19 mouse cellular contexts compared by ENCODE assay signal in the genomic region with DNA sequence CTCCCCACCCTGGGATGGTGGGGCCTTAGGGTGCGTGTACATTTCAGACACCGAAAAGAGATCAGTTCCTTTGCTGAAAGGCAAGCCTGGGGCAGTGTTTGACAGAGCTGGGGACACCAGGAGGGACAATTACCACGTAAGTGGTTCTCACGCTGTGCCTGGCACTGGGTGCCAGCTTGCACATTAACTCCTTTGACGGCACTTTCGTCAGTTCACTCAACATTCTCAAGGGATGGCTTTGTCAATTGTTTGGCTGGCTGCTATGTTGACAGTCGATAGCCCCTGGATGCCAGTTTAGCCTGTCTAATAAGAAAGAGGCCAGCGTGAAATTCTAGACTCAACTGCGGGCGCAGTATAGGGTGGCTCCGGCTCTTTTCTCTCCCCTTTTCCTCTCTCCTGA.
DNase-seq lines count a peak whose midpoint lies in the region; ATAC-seq and TF ChIP-seq lines count a peak whose summit lies in the region.
"Had no signal": no experiment of that assay in that cellular context is flagged by ENCODE, and none has a peak within 500 bp of the region (broad histone marks: within the 10 kb centered on the region; RNA-seq: fewer than 3 reads in every experiment).

No protein-coding gene starts in this region.

- DNase-seq in midbrain, embryonic 11.5 days (ENCODE audit: low spot score, missing footprints), result no peak
- no peak for DNase-seq in adrenal gland, adult 2 months
- DNase-seq: adrenal gland, adult 8-10 months; cerebellum, adult 2 months; gastrocnemius, postnatal 10 days; heart, adult 18-20 months; kidney, adult 2 months; left cerebral cortex, postnatal 4 days; lung, adult 2 months; lung, postnatal 4 days had no signal

- TF ChIP-seq POLR2A in embryonic fibroblast, embryonic 13.5 days (IDR thresholded peaks at IDR 0.05; ENCODE audit: low read depth, low read length), result no peak

- H3K9me3 ChIP-seq in forebrain, embryonic 15.5 days, result no peaks in the 10 kb centered on the region
- H3K9me3 ChIP-seq in forebrain, embryonic 13.5 days (replicated peaks), result no peaks in the 10 kb centered on the region
- no peaks in the 10 kb centered on the region for H3K9me3 ChIP-seq in midbrain, embryonic 13.5 days
- no peaks in the 10 kb centered on the region for H3K9me3 ChIP-seq in midbrain, embryonic 11.5 days (ENCODE audit: control insufficient read depth, low read length)
- H3K9me3 ChIP-seq: embryonic facial prominence, embryonic 12.5 days; midbrain, embryonic 12.5 days had no signal

- ATAC-seq in forebrain, embryonic 15.5 days (replicated peaks), result 0 out of 2 replicates have a peak, but pooled peaks have one; percentile 19
- no peak for ATAC-seq in forebrain, embryonic 13.5 days
- 0 out of 2 replicates have a peak, but pooled peaks have one; percentile 30 for ATAC-seq in midbrain, embryonic 13.5 days
- no peak for ATAC-seq in midbrain, embryonic 11.5 days (ENCODE audit: low FRiP score)
- 0 out of 2 replicates have a peak, but pooled peaks have one; percentile 7 for ATAC-seq in megakaryocyte, adult 5-6 weeks (ENCODE audit: poor library complexity, severe bottlenecking)

- H3K27ac ChIP-seq in forebrain, embryonic 15.5 days (replicated peaks), result no peak overlapping the region
- no peak overlapping the region for H3K27ac ChIP-seq in forebrain, embryonic 13.5 days
- no peak overlapping the region for H3K27ac ChIP-seq in midbrain, embryonic 13.5 days
- no peak overlapping the region for H3K27ac ChIP-seq in midbrain, embryonic 11.5 days (ENCODE audit: low read depth, low read length)
- 0 out of 2 replicates have a peak overlapping the region, but pooled peaks have one; percentile 7 for H3K27ac ChIP-seq in embryonic fibroblast, embryonic 13.5 days (ENCODE audit: insufficient read depth, low read length)
- H3K27ac ChIP-seq: embryonic facial prominence, embryonic 12.5 days; midbrain, embryonic 12.5 days had no signal

- H3K4me1 ChIP-seq in forebrain, embryonic 15.5 days, result peaks cover 8% of the 10 kb centered on the region; the same call in 1 of the 2 replicates
- H3K4me1 ChIP-seq in forebrain, embryonic 13.5 days, result peaks cover 5% of the 10 kb centered on the region
- no peaks in the 10 kb centered on the region for H3K4me1 ChIP-seq in midbrain, embryonic 13.5 days (replicated peaks)
- no peaks in the 10 kb centered on the region for H3K4me1 ChIP-seq in midbrain, embryonic 11.5 days (ENCODE audit: control insufficient read depth, insufficient read depth, low read length)
- no peaks in the 10 kb centered on the region; the same call in 1 of the 2 replicates for H3K4me1 ChIP-seq in embryonic fibroblast, embryonic 13.5 days (ENCODE audit: control insufficient read depth, insufficient read depth, low read length)
- H3K4me1 ChIP-seq: midbrain, embryonic 12.5 days had no signal

- no peak for TF ChIP-seq CTCF in embryonic fibroblast, embryonic 13.5 days (IDR thresholded peaks at IDR 0.05; ENCODE audit: borderline replicate concordance, insufficient read depth, low read length)

- 38% methylated on average over 11 of the region's 11 CpGs for WGBS in forebrain, embryonic 15.5 days
- WGBS in forebrain, embryonic 13.5 days, result 62% methylated on average over 11 of the region's 11 CpGs
- 78% methylated on average over 11 of the region's 11 CpGs for WGBS in midbrain, embryonic 13.5 days
- WGBS in midbrain, embryonic 11.5 days, result 89% methylated on average over 11 of the region's 11 CpGs

- H3K9ac ChIP-seq in forebrain, embryonic 15.5 days (replicated peaks), result no peak overlapping the region
- H3K9ac ChIP-seq in forebrain, embryonic 13.5 days, result no peak overlapping the region
- no peak overlapping the region for H3K9ac ChIP-seq in midbrain, embryonic 13.5 days (replicated peaks)
- no peak overlapping the region for H3K9ac ChIP-seq in midbrain, embryonic 11.5 days (ENCODE audit: low read length)
- H3K9ac ChIP-seq: embryonic facial prominence, embryonic 12.5 days; midbrain, embryonic 12.5 days had no signal

- H3K27me3 ChIP-seq in forebrain, embryonic 15.5 days, result no peaks in the 10 kb centered on the region
- H3K27me3 ChIP-seq in forebrain, embryonic 13.5 days, result peaks cover 12% of the 10 kb centered on the region; the same call in 1 of the 2 replicates
- H3K27me3 ChIP-seq in midbrain, embryonic 13.5 days, result no peaks in the 10 kb centered on the region
- H3K27me3 ChIP-seq in midbrain, embryonic 11.5 days (ENCODE audit: control insufficient read depth, insufficient read depth, low read length), result no peaks in the 10 kb centered on the region
- H3K27me3 ChIP-seq: CH12.LX; embryonic facial prominence, embryonic 12.5 days; midbrain, embryonic 12.5 days had no signal

- H3K4me2 ChIP-seq in forebrain, embryonic 15.5 days (replicated peaks), result no peak overlapping the region
- H3K4me2 ChIP-seq in forebrain, embryonic 13.5 days, result no peak overlapping the region
- no peak overlapping the region for H3K4me2 ChIP-seq in midbrain, embryonic 13.5 days (replicated peaks)
- no peak overlapping the region for H3K4me2 ChIP-seq in midbrain, embryonic 11.5 days
- H3K4me2 ChIP-seq: embryonic facial prominence, embryonic 12.5 days; midbrain, embryonic 12.5 days had no signal

- H3K4me3 ChIP-seq in forebrain, embryonic 15.5 days, result no peak overlapping the region
- no peak overlapping the region for H3K4me3 ChIP-seq in forebrain, embryonic 13.5 days
- no peak overlapping the region for H3K4me3 ChIP-seq in midbrain, embryonic 13.5 days (replicated peaks)
- no peak overlapping the region for H3K4me3 ChIP-seq in midbrain, embryonic 11.5 days (ENCODE audit: low read depth, low read length)
- no peak overlapping the region for H3K4me3 ChIP-seq in embryonic fibroblast, embryonic 13.5 days (ENCODE audit: insufficient read depth, low read length)
- H3K4me3 ChIP-seq: embryonic facial prominence, embryonic 12.5 days; midbrain, embryonic 12.5 days; myocyte had no signal

- no peaks in the 10 kb centered on the region for H3K36me3 ChIP-seq in forebrain, embryonic 15.5 days
- H3K36me3 ChIP-seq in forebrain, embryonic 13.5 days (ENCODE audit: poor library complexity, severe bottlenecking), result no peaks in the 10 kb centered on the region
- no peaks in the 10 kb centered on the region for H3K36me3 ChIP-seq in midbrain, embryonic 13.5 days
- H3K36me3 ChIP-seq in midbrain, embryonic 11.5 days (ENCODE audit: control insufficient read depth, insufficient read depth, low read length), result no peaks in the 10 kb centered on the region
- H3K36me3 ChIP-seq: embryonic facial prominence, embryonic 12.5 days; midbrain, embryonic 12.5 days had no signal

Comparison
In these comparisons a context has a peak if more than half of its experiments do, and no peak if none do; other contexts are left out.
1. ATAC-seq: peak in forebrain, embryonic 15.5 days (single experiment), midbrain, embryonic 13.5 days (single experiment) and megakaryocyte, adult 5-6 weeks (single experiment); none in forebrain, embryonic 13.5 days (single experiment) and midbrain, embryonic 11.5 days (single experiment).